Mouse (Mus musculus) CD4-positive, CD25-positive, alpha-beta regulatory T cell, adult 4 months (primary cell): ENCODE data around the gene Nolc1. TPM values are rescaled to one million over a fixed set of nuclear protein-coding genes. Genes with fewer than 3 reads are reported as not detected.
"Not testable (repeated sequence)": the region's sequence is repeated elsewhere in the genome, so short reads cannot be mapped to it uniquely, and the experiment has no call there.

Experiments
- ATAC-seq: one replicate; pipeline ENCODE4 v1.8.0; 2017
- polyA plus RNA-seq, 2 experiments: library from polyadenylated mRNA; unstranded; fragments of 100-300 nt; shearing (Covaris generic); gene quantifications; one replicate each; pipeline ENCODE4 v1.2.1; 2017

Gene Nolc1
- polyA plus RNA-seq, 2 experiments from 2014 or later, result 67.5 to 86.6 TPM

GRCm38 (mm10) chr19:46094144-46094543, 18.5 kb downstream of the Nolc1 start:
- ATAC-seq, result no peak

- ATAC-seq, result no peak
Observed at GRCm38 (mm10) chr19:46095291-46095690, 19.6 kb downstream of the Nolc1 start.

- no peak for ATAC-seq
Observed at GRCm38 (mm10) chr19:46096396-46096795, 20.7 kb downstream of the Nolc1 start.

GRCm38 (mm10) chr19:46099561-46099960, 23.9 kb downstream of the Nolc1 start:
- ATAC-seq, result no peak

DNA sequence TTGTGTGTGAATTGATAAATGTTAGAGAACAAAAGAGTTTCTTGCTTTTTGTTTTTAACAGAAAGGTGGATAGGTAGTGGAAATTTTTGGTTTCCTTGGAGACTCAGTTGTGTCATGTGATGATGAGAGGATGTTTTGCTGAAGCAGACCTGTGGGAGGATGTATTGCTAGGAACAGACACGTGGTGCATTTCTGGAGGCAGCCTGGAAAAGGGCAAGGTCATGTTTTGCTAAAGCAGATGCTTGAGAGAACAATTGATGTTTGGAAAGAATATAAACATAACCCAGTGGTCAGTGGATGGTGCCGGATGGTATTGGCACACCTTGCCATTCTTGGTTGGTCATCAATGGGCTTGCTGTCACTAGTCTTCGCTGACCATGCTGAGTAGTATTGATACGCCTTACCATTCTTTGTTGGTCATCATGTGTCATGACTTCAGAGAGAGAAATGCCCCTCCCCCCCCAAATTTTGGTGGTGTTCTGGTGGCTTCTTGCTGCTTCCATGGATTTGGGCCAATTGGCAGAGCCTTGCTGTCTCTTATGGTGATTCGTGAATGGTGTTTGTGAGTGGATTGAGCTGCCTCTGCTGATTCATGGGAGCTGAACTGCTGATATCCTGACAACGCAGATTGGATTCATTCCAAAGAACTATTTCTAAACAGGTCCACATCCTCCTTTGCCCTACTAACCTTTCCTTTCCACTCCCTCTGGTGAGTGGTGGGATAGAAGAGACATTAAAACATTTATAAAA, 27.9 kb downstream of the Nolc1 start:
- ATAC-seq, result no peak

GRCm38 (mm10) chr19:46104187-46104557, 28.5 kb downstream of the Nolc1 start:
- no peak for ATAC-seq

DNA sequence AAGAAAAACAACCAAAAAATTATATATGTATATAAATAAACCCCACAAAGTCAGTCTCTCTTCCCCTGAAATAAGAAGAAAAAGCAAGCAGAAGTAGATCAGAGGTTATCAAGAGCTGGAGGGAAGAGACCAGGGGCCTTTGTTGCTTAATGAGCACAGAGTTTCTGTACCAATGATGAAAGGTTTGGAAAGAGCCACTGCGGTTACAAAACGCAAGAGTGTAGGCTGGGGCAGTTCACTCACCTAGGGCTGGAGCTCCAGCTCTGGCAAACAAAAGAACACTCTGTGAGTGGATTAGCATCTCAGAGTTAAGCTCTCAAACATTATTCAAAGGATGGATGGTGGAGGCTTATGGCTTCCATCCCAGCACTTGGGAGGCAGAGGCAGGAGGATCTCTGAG, 34.6 kb downstream of the Nolc1 start:
- no peak for ATAC-seq

DNA sequence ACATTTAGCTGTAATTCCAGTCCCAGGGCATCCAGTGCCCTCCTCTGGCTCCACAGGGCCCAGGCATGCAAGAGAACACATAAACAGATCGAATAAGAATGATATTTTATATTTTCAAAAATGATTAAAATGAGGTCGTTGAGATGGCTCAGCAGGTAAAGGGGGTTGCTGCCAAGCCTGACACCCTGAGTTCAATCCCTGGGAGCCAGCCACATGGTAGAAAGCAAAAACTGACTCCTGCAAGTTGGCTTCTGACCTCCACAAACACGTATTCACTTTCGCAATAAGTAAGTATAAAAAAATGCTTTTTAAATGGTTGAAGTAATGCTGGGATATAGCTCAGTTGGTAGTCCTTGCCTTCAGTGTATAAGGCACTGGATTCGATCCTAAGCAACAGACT, 35.1 kb downstream of the Nolc1 start:
- no peak for ATAC-seq

DNA sequence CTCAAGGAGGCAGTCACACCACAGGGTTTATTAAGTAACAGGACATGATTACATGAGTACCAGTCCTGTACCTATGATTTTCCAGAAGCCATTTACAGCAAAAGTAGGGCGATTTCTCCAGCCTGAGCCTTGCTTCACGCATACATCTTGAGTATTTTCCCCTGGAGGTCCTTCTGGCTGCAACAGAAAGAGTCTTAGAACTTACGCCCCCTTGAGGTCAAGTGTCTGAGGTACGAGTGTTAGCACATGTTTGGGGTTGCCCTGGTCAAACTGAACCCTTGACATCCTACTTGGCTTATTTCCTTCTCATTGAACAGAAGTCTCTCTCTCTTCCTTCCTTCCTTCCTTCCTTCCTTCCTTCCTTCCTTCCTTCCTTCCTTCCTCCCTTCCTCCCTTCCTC, 39.0 kb downstream of the Nolc1 start:
- no peak for ATAC-seq

GRCm38 (mm10) chr19:46119458-46119857, 43.8 kb downstream of the Nolc1 start:
- no peak for ATAC-seq

- ATAC-seq, result no peak
Observed at GRCm38 (mm10) chr19:46120872-46121271, 45.2 kb downstream of the Nolc1 start.

- ATAC-seq, result no peak
Observed at GRCm38 (mm10) chr19:46123876-46124275, 48.2 kb downstream of the Nolc1 start.

DNA sequence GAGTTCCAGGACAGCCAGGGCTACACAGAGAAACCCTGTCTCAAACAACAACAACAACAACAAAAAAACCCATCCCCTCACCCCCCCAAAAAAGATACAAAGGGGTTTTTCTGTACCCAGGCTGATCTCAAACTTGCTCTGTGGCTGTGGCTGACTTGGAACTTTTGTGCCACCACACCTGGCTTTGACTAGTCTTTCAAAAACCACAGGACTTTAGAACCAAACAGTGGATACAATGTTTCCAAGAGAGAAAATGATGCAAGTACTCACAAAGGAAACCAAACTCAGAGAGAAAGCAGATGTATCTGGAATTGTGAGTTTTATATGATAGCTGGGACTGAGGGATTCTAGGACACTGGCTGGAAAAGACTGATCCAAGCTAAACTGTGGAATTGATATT, 49.0 kb downstream of the Nolc1 start:
- no peak for ATAC-seq

DNA sequence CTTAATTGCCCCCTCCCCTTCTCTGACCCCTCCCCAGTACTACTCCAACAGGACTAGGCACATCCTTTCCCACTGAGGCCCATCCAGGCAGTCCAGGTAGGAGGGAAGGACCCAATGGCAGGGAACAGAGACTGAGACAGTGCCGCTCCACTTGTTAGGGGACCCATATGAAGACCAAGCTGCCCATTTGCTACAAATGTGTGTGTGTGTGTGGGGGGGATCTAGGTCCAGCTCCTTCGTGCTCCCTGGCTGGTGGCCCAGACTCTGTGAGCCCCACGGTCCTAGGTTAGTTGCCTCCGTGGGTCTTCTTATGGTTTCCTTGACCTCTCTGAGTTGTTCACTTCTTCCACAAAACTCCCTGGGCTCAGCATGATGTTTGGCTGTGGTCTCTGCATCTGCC, 50.6 kb downstream of the Nolc1 start:
- no peak for ATAC-seq

- not testable (repeated sequence) for ATAC-seq
Observed at GRCm38 (mm10) chr19:46129737-46130136, 54.1 kb downstream of the Nolc1 start.

- ATAC-seq, result no peak
Observed at GRCm38 (mm10) chr19:46131283-46131682, 55.6 kb downstream of the Nolc1 start.

- ATAC-seq, result no peak
Observed at GRCm38 (mm10) chr19:46131694-46132525, 56.2 kb downstream of the Nolc1 start, which contains the start of gene Elovl3. Gene Elovl3, plus strand, starts transcription at chr19:46131897.

DNA sequence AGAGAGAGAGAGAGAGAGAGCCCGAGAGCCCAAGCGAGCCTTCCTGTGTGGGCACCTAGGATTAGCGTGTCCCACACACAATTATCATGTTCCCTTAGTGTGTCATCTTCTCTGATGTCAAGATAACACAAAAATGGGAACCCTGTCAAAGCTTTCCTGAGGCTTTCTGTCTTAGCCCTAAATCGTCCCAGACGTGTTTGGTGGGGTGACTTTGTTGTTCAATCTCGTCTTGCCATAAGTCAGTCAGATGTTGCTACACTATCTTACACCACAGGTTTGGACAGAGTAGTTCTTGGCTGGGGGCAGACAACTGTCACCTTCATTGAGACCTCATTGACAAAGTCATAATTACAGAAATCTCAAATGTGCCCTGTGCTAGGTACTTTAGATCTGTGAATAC, 56.9 kb downstream of the Nolc1 start:
- no peak for ATAC-seq

Other genes with a start within 250 kb of the Nolc1 start
- 10 to 100 TPM in 1 of 2 experiments, 1 to 10 TPM in 1; 9.1 to 12.8 TPM for gene Armh3, start 77.4 kb upstream of the Nolc1 start, polyA plus RNA-seq
- gene Hps6, start 72.4 kb upstream of the Nolc1 start, polyA plus RNA-seq, result 1 to 10 TPM; 2.6 to 4.7 TPM
- gene Pprc1, start 31.0 kb upstream of the Nolc1 start, polyA plus RNA-seq, result 10 to 100 TPM; 20.3 to 20.4 TPM
- gene Ldb1, start 30.6 kb upstream of the Nolc1 start, polyA plus RNA-seq, result 10 to 100 TPM; 43.6 to 47.2 TPM
- not detected for gene Elovl3, start 56.0 kb downstream of the Nolc1 start, polyA plus RNA-seq
- not detected for gene Pitx3, start 72.5 kb downstream of the Nolc1 start, polyA plus RNA-seq
- 10 to 100 TPM; 23.8 to 33.5 TPM for gene Gbf1, start 76.6 kb downstream of the Nolc1 start, polyA plus RNA-seq
- 10 to 100 TPM; 17.3 to 18.8 TPM for gene Nfkb2, start 228.5 kb downstream of the Nolc1 start, polyA plus RNA-seq